Mouse (Mus musculus) cerebellum, postnatal 14 days (tissue): ENCODE measurements at regions not wholly inside any gene's neighbourhood (a gene's known extent, or its start where the extent isn't known, plus 50 kb on each side); places are given as distances from the start of the nearest gene placed in this dataset.
A peak's percentile ranks its signal among the peaks of the same experiment; 100 is the strongest.

Experiments
- DNase-seq, 2 experiments: peaks; one replicate each; pipeline ENCODE4 v3.0.0; 2021; ENCODE audit warnings: mixed read lengths in 2 of 2

DNA sequence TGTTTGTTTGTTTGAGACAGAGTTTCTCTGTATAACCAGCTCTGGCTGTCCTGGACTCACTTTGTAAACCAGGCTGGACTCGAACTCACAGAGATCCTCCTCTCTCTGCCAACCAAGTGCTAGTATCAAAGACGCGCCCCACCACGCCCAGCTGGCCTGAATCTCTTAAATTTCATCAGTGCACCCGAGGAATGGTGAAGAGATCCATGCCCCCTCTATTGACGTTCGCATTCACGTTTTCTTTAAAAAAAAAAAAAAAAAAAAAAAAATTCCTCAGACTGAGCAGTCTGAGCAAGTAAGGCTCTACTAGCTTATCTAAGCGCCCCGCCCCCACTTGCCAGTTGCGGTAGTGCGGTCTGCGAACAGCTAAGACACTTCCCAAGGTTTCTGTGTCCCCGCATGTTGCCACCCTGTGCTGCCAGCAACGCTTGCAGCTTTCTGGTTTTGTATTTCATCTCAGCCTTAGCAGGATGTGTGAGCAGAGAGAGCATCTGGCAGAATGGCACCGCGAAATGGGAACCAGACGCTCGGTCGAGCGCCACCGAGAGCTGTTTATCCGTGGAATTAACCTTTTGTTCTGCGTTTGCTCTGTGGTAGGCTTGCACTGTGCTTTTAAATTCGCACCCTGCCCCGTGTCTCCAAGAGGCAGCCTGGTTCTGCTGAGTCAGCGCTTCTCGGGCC is 225.1 kb upstream of the Hes1 start:
- peak; percentile 57 to 69 for DNase-seq

DNA sequence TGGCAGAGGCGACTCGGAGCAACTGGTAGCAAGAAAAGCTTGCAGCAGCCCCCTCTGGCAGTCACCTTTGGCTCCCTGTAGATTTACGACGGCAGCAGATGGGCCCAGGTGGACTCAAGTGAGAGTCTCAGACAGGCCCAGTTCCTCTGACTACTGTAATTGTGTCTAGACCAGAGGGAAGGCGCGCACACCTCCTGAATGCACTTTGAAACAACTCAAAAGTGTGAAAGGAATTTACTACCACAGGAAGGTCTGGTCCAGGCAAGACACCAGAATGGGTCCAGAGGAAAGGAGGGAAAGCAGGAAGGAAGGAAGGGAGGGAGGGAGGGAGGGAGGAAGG is 224.6 kb upstream of the Hes1 start:
- DNase-seq = no peak

DNA sequence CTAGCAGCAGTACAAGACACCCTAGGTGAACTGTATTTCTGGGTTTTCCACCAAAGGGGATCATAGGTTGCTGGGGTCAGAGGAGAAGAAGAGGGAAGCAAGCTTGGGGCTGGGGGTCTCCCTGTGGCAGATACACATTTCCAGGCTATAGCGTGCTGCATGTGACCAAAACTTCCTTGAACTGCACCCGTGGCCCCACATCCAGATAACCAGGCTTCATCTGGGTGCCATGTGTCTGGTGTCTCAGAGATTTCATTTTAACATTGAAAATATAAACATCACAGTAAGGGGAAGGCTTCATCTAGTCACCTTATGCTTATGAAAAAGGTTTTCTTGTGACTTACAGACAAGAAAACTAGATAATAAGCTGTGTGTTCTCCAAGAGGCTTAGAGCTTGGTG is 223.8 kb upstream of the Hes1 start:
- no peak for DNase-seq

DNA sequence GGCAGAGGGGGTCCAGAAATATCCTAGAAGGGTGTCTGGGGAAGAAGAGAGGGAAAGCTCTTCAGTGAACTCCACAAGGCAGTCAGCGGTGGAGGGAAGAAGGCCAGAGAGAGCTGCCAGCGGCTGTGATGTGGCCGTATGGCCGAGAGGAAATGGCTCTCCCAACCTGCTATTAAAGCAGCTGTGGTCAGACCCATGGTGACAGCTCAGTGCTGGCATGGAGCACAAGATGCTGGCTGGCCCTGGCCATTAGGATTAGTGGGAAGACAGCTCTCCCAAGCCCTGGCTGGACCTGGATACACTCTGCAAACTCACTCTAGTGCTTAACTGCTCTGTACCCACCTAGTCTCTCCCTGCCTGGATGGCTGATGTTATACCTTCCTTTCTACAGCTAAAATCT is 223.1 kb upstream of the Hes1 start:
- DNase-seq = peak in 1 of 2 experiments; percentile 39

DNA sequence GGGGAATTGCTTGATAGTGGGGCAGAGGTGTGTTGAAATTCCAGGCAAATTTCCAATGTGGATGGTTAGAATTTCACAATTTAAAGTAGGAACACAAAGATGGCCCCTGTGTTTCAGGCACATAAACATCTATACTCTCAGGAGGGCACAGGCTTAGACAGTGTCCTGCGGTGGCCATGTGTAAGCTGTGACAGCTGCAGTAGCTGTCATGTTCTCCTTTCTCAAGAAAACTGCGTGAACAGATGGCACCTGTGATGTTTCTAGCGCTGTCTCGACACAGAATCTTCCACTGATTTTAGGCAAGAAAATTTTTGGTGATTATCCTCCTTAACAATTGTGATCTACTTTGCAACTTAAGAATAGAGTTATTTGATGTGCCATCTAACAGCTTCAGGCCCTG is 222.1 kb upstream of the Hes1 start:
- no peak for DNase-seq

DNA sequence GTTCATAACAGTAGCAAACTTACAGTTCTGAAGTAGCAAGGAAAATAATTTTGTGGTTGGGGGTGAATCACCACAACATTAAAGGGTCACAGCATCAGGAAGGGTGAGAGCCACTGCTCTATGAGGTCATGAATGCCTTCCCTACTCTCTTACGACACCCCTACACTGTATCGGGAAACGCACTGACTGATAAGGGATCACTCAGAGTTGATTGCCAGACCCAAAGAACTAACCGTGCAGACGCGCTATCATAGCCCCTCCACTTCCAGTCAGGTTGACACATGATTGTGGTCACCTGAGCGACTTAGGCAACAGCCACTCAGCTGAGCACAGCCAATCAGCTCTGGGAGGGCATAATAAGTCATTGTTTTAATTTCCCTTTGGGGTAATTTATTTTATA is 220.7 kb upstream of the Hes1 start:
- DNase-seq = no peak

DNA sequence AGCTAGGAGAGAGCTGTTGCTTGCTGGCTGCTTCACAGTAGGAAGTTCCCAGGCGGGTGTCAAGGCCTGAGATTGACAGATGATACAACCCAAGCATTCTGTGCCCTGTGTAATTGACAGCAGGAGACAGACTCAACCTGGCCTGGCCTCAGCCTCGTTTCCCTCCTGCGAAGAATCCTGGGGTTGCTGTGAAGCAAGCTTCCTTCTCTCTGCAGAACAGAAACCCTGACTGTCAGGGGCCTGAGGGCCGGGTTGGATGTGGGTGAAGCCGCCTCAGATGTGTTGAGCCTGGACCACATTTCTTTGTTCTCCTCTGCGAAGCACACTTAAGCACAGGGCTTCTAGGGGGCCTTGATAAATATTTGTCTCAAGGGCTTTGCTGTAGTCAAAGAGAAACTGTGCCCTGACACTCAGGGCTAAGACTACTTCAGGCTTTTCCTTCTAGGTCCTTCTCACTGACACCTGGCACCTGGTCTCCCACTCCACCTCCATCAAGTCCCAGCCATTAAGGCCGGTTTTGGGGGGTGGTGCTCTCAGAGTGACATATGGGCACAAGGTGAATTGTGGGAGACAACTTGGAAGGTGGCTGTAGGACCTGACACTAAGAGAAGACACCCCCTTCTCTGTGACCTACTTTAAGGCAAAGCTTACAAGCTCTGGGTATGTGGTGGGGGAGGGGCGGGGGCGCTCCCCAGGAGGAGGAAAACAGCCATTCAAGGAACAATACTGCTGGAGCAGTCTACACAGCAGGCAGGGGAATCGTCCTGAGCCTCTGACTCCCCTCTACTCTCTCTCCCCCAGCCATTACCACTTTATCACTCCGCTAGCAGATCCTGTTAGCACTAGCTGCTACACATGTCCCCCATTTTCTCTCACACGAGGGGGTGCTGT is 219.2 kb upstream of the Hes1 start:
- no peak for DNase-seq

DNA sequence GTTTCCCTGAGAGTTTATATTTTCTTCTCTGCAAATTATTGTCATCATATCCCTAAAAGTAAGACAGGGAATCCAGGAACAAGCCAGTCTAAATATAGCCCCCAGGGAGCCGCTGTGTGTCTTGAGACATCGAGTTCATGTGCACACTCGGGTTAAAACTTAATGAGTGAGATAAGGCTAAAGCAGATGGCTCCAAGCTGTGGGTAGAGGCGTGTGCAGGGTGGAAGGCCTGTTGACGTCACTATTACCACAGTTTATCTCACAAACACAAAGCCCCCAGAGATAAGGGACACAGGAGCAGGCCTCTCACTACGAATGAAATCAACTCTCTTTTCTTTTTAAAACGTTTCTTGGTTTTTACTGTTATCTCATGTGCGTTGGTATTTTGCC is 218.6 kb upstream of the Hes1 start:
- no peak for DNase-seq

DNA sequence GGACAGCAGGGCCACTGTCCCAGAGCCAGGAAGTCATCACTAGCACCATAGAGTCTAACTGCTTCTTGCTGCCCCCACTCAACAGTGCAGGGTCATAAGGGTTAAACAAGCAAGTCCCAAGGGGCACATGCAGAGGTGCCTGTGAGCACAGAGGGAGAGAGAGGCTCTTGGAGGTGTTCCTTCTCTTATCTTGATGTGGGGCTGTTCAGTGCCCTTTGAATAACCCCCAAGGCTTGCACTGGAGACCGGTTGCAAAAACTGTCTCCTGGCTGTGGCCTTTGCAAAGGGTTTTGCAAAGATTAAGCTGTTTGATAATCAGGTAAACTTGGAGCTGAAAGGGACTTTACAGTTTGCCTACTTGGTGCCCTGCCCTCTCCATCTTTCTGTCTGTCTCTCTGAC is 217.1 kb upstream of the Hes1 start:
- DNase-seq = no peak

DNA sequence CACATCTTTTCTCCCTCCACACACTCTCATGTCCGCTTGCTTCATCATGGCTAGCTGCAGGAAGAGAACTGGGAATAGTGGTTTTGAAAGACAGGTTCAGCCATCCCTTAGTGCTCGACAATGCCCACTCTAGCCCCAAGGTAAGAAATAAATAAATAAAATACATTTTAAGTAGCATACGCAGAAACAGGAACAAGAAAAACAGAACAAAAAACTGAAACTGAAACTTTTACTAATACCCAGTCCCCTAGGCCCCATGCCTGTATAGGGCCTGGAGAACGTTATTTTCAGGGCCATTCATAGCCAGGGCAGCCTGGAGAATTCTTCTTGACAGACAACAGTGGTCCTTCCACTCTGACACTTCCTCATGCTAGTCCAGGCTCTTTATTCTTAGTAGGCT is 216.4 kb upstream of the Hes1 start:
- DNase-seq = no peak

DNA sequence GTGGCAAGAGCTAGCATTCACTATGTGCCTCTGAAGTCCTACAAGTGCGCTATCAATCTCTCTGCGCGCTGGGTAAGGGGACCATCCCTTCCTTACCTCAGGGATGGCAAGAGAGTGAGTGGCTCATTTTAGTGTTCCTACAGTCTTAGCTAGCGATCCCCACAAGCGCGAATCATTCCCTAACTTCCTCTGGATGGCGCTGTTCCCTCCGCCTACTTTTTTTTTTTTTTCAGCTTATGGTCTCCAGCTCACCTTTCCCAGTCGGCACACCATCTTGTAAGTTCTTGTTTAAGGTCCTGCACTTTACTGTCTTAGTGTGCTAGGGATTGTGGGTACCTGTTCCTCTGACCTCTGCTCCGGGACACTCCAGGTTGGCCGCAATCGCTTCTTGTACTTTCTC is 215.7 kb upstream of the Hes1 start:
- no peak for DNase-seq

DNA sequence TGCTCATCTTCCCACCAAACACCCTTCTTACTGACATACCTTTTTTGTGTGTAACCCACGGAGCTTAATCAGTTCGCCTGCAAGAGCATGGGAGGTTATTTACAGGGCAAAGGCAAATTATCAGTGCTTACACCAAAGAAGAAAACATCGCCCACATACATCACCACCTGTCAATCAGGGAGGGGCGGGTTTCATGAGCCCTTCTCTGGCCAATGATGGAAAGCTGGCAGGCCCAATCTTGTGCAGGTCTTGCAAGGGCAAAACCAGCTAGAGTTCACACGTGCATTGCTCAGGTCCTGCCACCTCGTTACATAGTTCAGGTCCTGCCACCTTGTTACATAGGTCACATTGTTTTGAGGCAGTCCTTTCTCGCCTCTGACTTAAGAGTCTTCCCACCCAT is 214.7 kb upstream of the Hes1 start:
- DNase-seq = no peak

DNA sequence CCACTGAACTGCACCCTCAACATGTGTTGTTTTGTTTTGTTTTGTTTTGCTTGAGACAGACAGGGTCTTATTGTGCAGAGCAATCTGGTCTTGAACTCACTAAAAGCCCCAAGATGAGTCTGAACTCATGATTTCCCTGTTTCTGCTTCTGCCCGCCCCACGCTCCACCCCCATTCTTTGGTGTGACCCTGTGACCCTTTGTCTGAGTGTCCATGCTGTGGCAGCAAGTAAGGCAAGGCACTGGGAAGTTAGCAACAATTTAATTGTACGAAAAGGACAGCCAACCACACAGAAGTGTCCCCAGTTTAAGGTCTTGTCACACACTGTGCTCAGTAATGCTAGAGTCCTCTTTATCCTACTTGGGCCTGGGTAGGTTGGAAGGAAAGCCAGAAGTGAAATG is 213.6 kb upstream of the Hes1 start:
- no peak for DNase-seq

DNA sequence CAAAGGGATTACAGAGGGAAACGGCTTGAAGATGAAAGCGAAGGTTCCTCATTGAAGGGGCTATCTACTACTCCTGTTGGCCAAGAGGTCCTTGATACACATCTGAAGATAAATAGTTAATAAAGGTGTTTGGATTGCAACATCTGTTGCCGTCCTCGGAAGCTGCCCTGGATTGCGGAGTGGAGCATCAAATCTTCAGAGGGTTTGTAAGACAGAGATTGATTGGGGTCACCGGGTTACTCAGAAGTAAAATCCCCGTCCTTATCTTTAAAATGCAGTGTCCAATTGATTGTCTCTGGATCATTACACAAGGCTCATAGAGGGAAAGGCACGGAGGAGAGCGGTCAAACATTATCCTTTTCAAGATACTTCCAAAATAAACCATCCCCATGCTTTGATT is 212.4 kb upstream of the Hes1 start:
- DNase-seq = no peak

DNA sequence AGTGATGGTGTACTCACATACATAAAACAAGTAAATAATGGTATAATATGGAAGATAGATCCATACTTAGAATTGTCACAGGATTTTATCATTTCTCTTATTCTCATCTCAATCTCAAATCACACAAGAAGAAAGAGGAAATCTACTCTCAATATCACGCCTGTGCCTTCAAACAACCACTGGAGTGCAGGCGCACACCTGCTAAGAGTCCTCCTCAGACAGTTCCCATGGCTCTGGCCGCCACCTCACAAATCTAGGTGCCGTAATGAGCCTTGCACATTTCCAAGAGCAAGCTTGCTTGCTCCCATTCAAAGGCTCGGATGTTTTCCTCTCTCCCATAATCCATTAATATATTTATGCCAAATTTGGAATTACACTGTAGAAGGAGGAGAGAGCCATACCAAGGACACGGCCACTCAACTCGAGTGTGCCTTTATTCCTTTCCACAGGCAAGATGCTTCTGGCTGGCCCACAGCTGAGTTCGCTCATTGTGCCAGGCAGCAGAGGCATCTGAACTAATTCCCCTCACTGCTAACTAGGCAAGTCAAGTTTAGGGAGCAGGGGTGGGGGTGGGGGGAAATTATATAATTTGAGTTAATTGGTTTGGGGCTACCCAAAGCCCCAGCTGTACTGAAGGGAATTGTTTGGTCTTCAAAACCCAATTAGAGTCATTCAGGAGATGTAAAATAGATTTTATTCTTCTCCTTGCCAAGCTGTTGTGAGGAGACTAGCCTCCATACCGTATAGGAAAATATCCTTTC is 209.2 kb upstream of the Hes1 start:
- DNase-seq = no peak

DNA sequence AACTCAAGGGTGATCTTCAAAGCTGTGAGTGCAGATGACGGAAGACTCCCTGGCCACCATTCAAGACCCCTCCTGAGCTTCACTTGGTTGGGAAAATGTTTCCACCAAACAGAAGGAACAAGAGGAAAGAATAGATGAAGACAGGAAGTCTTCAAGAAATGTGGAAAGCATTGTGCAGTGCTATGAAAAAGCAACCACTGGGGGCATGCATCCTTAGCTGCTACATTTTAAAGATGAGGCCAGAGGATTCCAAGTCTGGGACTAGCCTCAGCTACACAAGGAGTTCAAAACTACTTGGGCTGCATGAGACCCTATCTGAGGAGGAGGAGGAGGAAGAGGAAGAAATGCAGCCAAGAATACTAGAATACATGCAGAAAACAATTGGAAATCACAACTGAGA is 207.6 kb upstream of the Hes1 start:
- DNase-seq = no peak

DNA sequence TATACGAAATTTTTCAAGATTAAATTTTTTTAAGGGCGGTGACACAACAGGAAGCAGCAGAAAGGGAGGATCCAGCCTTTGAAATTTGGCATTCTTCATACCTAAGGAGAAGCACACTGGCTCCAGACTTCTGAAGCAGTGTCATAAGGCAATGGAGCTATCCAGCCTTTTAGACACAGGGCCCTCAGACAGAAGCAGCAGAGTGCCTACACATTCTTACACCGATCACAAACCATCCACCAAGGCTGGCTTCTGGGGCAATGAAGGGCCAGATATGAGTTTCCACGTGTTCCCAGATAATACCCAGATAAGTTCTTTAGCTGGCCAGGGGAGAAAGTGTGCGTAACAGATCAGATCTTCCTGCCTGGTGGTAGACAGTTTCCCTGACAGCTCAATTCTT is 205.5 kb upstream of the Hes1 start:
- DNase-seq = no peak

DNA sequence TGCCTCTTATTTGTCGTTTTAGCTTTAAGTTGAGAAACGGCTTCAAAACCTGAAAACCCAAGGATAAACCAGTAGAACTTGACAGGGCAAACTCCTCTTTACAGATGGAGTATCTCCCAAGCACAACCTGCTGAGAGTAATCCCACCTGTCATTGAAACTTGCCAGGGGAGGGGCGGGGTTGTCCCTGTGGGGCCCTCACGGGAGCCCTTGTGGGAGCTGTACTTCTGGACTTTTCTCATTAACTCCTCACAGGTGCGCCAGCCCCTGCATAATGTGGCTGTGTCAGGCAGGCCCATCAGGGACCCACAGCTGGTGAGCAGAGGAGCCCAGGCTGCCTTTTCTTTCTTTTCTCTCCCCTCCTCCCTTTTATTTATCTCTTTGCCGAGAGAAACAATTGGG is 203.9 kb upstream of the Hes1 start:
- no peak for DNase-seq

DNA sequence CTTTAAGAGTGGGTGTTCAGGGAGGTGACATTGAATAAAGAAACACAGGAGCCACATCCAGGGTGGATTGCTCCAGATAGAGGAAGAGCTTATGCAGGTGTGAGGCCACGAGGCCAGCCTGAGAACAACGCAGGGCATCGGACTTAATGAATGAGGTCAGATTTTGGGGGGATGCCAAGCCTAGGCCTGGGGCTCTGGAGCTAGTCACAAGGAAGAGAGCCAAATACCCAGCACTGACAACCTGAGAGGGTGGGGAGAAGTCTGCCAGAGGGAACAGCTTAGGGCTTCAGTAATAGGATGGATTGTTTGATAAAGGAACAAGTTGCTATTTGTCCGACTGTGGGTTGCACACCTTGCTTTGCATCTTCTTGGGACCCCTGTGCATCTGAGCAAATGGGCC is 203.1 kb upstream of the Hes1 start:
- DNase-seq = peak; percentile 87 to 89

DNA sequence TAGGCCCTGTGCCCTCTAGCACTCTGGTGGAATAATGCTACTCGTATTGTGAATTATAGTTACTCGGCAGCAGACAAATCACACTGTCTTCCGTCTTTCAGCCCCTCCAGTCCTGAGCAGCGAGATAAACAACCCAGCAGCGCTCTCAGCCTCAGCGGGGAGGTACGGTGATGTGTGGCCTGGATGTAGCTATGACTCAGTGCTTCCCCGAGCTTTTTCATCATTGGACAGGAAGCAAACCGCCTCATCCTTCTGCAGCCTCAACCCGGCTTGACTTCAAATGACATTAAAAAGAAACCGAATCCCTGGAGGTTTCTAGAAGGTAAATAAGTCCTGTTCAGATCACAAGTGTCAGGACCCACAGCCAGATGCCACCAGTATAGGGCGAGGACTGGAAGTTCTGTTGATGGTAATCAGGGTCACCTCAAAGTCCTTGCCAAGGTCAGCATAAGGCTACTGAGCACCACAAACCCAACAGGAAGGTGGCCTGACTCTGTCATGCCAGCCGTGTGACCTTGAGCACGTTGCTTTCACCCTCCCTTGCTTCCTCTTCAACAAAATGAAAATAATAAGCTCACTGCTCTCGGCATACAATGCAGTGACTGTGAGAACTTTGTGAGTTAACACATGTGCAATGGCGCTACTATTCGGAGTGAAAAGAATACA is 199.0 kb upstream of the Hes1 start:
- DNase-seq = no peak

DNA sequence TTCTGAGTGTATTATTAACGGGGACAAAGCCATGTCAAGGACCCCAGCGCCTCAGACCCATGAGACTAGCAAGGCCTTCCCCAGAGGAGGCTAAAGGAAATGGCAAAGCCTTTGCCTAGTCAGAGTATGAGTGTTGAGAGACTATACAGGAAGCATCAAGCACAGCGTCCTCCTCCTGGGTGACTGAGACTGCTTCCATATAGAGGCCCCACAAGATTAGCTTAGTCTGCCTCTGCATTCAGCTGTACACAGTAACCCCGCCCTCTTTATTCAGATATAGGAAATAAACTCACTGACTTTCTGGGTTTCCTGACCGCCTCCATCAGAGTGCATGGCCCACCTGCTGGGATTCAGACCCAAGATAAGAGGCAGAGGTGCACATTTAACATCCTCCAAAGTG is 192.8 kb upstream of the Hes1 start:
- no peak for DNase-seq

DNA sequence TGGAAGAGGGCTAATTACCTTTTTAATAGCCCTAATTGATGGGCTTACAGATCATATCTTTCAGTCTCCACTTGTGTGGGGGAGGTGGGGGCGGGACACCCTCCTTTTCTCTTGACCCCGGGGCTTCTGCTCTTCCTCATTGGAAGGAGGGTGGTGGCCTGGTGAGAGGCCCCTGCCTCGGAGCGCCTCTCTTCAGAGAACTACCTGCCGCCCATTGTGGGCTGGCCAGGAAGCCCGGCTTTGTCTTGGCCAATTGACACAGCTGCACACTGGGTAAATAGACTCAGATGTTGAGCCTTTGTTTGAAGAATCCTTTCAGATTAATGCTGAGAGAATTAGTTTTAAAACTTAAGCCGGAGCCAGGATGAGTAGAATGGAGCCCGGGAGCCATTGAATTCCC is 188.0 kb upstream of the Hes1 start:
- DNase-seq = no peak

DNA sequence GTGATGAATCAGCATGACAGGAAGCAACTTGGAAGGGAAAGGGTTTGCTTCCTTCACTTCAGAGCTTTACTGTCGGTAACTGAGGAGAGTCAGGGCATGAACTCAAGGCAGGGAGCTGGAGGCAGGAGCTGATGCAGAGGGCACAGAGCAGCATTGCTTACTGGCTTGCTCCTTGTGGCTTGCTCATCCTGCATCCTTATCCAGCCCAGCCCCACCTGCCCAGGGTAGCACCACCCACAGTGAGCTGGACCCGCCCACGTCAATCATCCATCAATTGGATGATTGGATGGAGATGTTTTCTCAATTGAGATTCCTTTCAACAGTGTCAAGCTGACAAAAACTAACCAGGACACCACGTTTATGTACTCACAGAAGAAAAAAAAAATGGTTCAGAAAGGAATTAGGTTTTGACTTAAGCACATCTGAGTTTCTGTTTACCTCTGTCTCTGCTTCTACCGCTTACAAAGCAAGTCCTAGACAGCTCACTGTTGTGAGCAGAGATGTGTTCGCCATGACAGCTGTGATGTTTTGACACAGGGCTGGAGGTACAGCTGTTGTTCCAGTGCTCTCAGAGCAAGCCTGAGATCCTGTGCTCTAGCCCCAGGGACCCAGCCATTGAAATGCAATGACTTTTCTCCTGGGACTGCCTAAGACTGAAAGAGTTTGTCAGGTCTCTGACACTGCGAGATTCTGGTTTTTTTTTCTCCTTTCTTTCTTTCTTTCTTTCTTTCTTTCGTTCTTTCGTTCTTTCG is 186.6 kb upstream of the Hes1 start:
- no peak for DNase-seq
